Mouse (Mus musculus): ENCODE measurements around the gene Olfr90.

DNA sequence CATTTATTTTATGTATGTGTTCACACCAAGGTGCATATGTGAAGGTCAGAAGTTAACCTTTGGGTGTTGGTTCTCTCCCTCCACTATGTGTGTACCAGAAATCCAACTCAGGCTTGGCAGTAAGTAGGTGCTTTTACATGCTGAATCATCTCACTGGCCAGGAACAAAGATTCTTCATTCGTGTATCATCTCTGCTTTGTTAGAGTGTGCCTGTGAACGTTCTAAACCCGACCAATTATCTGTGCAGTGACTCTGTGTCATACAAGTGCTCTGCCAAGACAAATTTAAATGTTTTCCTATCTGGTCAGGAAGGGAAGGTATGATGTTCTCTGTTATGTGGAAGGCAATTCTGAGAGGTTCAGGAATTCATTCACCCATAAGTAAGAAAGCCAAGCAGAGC is 26.9 kb downstream of the Olfr90 start:
- TF ChIP-seq POLR2A (IDR thresholded peaks at IDR 0.05; ENCODE audit: low read depth, low read length): no peak
- TF ChIP-seq CTCF (IDR thresholded peaks at IDR 0.05; ENCODE audit: extremely low read depth, insufficient read length, insufficient replicate concordance, low read depth, low read length): no peak

Measured in small intestine, adult 2 months (tissue).